Mouse (Mus musculus): ENCODE results near the gene Sh3pxd2a. TPM values are rescaled to one million over a fixed set of nuclear protein-coding genes. Genes with fewer than 3 reads are reported as not detected.

Sh3pxd2a gene
- polyA plus RNA-seq, 1 experiment, result 119 TPM

DNA sequence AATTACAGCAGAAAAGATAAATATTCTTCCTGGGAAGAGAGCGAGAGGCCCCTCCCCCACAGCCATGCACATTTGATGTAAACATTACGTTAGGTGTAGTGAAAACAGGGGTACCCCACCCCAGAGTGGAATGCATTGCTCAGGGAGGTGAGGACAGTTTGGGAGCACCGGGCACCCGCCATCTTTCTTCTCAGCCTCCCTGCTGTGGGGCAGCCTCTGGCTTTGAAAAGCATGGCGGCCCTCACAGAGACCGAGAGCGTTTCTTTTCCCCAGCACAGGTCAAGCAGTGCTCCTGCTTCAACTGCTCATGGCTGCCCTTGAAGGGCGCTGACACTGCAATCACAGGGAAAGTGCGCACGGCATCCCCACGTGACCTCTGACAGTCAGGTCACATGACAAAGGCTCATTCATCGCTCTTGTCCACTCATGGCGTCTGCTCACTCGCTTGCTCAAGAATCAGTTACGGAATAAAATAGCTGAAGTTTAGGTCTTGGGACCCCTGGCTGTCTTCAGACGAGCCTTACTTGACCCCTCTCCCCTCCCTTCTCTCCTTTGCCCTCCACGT is 177.2 kb downstream of the Sh3pxd2a start:
- no peak overlapping the region for H3K27ac ChIP-seq (replicated peaks; ENCODE audit: low read depth, low read length)
- H3K4me3 ChIP-seq (ENCODE audit: insufficient read depth, low read depth, low read length), result no peak overlapping the region
- H3K4me1 ChIP-seq (ENCODE audit: control insufficient read depth, insufficient read depth, insufficient read length, low read length), result peaks cover 19% of the 10 kb centered on the region

DNA sequence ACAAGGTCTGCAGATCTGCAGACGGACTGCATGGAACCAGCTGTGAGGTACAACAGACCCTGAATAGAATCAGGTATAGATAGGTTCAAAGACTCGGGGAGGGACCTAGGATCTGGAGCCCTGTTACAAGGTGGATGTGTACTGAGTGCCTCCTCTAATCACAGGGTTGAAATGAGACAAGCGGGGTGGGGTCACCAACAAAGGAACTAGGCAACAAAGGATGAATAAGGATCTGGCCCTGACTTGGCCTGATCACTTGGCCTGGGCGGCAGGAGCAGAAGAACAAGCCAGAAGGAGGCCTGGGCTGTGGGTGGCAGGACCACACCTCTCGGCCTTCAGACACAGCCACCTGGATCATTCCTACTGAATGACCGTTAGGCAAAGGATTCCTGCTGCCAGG is 178.6 kb downstream of the Sh3pxd2a start:
- Histone ChIP-seq H3K27ac (replicated peaks; ENCODE audit: low read depth, low read length) (no peak overlapping the region), H3K4me3 (ENCODE audit: insufficient read depth, low read depth, low read length) (no peak overlapping the region), H3K4me1 (ENCODE audit: control insufficient read depth, insufficient read depth, insufficient read length, low read length) (peaks cover 28% of the 10 kb centered on the region)

- H3K4me1 ChIP-seq (ENCODE audit: control insufficient read depth, insufficient read depth, insufficient read length, low read length), result peaks cover 51% of the 10 kb centered on the region
- peak overlapping the region; percentile 23 for H3K27ac ChIP-seq (replicated peaks; ENCODE audit: low read depth, low read length)
- H3K4me3 ChIP-seq (ENCODE audit: insufficient read depth, low read depth, low read length), result no peak overlapping the region
Measured at GRCm38 (mm10) chr19:47282688-47283215, 181.4 kb downstream of the Sh3pxd2a start.

DNA sequence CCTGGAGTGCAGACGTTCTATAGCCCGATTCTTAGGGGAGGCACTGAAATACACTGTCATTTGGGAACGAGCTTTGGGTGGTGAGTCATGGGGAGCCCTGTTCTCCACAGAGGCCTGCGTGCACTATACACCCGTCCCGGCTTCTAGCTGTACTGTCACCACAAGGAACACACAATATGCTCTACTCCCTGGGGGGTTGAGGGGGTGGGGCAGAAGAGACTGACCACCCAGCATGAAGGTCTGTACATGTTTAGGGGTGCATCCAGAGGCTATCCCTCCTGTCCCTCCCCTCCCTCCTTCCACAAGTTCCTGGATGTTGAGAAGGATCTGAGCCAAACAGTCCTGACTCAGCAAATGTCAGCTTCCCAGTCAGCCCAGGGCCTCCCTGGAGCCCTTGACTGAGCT is 182.1 kb downstream of the Sh3pxd2a start:
- peak overlapping the region; percentile 31; the same call in 1 of the 2 replicates for H3K27ac ChIP-seq (replicated peaks; ENCODE audit: low read depth, low read length)
- no peak overlapping the region for H3K4me3 ChIP-seq (ENCODE audit: insufficient read depth, low read depth, low read length)
- peaks cover 55% of the 10 kb centered on the region for H3K4me1 ChIP-seq (ENCODE audit: control insufficient read depth, insufficient read depth, insufficient read length, low read length)

GRCm38 (mm10) chr19:47280894-47281293 is 183.3 kb downstream of the Sh3pxd2a start:
- peaks cover 65% of the 10 kb centered on the region for H3K4me1 ChIP-seq (ENCODE audit: control insufficient read depth, insufficient read depth, insufficient read length, low read length)
- no peak overlapping the region for H3K4me3 ChIP-seq (ENCODE audit: insufficient read depth, low read depth, low read length)
- peak overlapping the region; percentile 75 for H3K27ac ChIP-seq (replicated peaks; ENCODE audit: low read depth, low read length)

DNA sequence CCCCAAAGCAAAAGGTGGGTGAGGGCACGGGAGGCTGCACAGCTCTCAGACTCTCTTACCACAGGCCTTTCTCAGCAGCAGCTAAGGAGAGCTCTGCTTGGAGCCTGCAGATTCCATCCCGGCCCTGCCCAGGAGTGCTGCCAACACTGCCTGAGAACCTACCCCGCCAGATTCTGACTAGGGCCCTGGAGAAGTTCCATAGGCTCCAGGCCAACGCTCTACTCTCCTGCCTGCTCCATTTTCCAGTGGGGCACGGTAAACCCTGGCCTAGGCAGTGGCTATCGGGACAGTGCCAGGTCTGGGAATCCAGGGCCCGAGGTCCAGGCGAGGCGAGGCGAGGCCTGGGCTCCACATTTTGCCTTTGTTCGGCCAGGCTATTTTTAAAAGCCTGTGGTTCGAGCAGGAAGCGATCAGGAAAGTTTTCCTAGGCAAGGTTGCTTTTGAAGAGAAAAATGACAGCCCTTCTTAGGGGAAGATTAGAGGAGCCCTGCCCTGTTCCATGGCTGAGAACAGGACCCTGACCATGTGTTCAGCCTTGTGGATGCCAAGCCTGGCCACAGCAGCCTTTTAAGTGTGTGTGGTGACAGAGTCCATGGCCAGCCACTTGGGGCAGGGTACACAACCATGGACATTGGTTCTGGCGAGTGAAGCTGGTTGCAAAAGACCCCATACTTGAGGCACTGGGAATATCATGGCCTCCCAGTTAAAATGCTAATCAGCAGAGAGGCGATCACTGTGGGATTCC is 184.2 kb downstream of the Sh3pxd2a start:
- Histone ChIP-seq H3K4me1 (ENCODE audit: control insufficient read depth, insufficient read depth, insufficient read length, low read length) (peaks cover 65% of the 10 kb centered on the region), H3K4me3 (ENCODE audit: insufficient read depth, low read depth, low read length) (no peak overlapping the region), H3K27ac (replicated peaks; ENCODE audit: low read depth, low read length) (peak overlapping the region; percentile 75)

DNA sequence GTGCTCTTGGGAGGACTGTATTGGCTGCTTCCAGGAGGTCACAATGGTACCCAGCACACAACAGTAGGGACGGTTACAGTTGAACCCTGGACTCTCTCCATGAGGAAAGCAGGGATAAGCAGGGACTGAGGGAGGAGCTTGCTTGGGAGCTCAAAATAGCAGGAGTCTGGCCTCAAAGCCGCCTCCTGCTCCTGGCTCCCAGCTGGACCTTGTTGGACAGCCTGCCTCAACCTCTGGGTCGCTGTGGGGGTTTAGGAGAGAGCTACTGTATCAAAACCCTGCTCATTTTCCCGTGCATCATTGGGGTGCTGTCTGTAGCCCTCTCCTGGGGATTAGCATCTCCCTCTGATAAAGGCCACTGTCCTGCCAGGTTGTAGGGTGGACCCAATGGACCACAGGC is 184.8 kb downstream of the Sh3pxd2a start:
- H3K4me3 ChIP-seq (ENCODE audit: insufficient read depth, low read depth, low read length), result no peak overlapping the region

GRCm38 (mm10) chr19:47276730-47277129 is 187.5 kb downstream of the Sh3pxd2a start:
- H3K4me1 ChIP-seq (ENCODE audit: control insufficient read depth, insufficient read depth, insufficient read length, low read length), result peaks cover 48% of the 10 kb centered on the region

More for the DNA sequence above, 184.8 kb downstream of the Sh3pxd2a start:
- H3K27ac ChIP-seq (replicated peaks; ENCODE audit: low read depth, low read length), result peak overlapping the region; percentile 19; the same call in 1 of the 2 replicates
- H3K4me1 ChIP-seq (ENCODE audit: control insufficient read depth, insufficient read depth, insufficient read length, low read length), result peaks cover 65% of the 10 kb centered on the region

DNA sequence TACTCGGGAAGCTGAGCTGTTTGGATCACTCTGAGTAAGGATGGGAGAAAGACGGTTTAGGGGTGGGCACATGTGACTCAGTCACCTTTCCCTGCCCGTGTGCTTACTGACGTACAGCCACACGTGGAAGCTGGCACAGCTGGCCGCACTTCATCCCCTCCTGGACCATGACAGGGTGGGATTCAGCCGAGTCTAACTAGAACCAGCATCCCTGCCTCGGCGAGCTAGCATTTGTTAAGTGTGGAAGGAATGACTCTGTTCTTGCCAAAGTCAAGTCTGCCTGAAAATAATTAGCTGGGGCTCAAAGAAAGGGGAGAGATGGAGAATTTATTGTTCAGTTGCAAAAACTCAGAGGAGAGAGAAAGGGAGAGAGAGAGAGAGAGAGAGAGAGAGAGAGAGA is 193.7 kb downstream of the Sh3pxd2a start:
- H3K4me1 ChIP-seq (ENCODE audit: control insufficient read depth, insufficient read depth, insufficient read length, low read length), result no peaks in the 10 kb centered on the region
- no peak overlapping the region for H3K27ac ChIP-seq (replicated peaks; ENCODE audit: low read depth, low read length)
- H3K4me3 ChIP-seq (ENCODE audit: insufficient read depth, low read depth, low read length), result no peak overlapping the region

More at GRCm38 (mm10) chr19:47276730-47277129, 187.5 kb downstream of the Sh3pxd2a start:
- no peak overlapping the region for H3K4me3 ChIP-seq (ENCODE audit: insufficient read depth, low read depth, low read length)
- peak overlapping the region; percentile 37 for H3K27ac ChIP-seq (replicated peaks; ENCODE audit: low read depth, low read length)

DNA sequence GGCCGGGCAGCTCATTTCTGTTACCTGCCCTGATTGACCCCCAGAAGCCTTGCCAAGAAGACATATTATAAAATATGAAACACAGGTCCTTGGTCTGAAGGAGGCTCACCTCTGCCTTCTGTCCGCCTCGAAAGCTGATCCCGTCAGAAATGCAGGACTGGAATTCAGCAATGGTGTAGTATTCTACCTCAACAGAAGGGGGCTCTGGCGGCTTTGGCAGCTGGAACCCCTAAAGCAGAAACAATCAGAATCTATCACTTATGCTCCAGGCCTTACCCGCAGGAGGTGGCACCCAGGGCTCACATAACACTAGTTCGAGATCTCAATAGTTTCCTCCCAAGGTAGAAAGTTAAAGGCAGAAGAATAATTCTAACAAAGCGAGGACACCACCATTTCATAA is 194.5 kb downstream of the Sh3pxd2a start:
- Histone ChIP-seq H3K4me3 (ENCODE audit: insufficient read depth, low read depth, low read length) (no peak overlapping the region), H3K4me1 (ENCODE audit: control insufficient read depth, insufficient read depth, insufficient read length, low read length) (no peaks in the 10 kb centered on the region), H3K27ac (replicated peaks; ENCODE audit: low read depth, low read length) (no peak overlapping the region)

DNA sequence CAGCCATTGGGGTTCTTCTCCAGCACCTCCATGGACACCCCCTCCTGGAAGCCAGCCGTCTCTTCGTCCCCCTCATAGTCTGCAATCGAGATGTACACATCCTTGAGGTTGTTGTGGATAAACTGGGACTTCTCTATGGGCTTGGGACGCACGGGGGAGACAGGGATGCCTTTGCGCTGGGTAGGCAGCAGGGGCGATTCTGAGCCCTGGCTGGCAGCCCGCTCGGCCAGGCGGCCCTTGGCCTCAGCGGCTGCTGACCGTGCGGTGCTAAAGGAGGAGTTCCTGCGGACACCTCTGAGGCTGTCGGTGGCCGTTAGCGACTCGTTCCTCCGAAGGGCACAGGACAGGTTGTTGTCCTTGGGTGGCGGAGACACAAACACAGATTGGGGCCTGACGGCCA is 197.1 kb downstream of the Sh3pxd2a start:
- no peak overlapping the region for H3K4me3 ChIP-seq (ENCODE audit: insufficient read depth, low read depth, low read length)
- no peaks in the 10 kb centered on the region for H3K4me1 ChIP-seq (ENCODE audit: control insufficient read depth, insufficient read depth, insufficient read length, low read length)
- H3K27ac ChIP-seq (replicated peaks; ENCODE audit: low read depth, low read length), result no peak overlapping the region

GRCm38 (mm10) chr19:47266070-47266801 is 198.0 kb downstream of the Sh3pxd2a start:
- H3K4me3 ChIP-seq (ENCODE audit: insufficient read depth, low read depth, low read length), result no peak overlapping the region
- no peak overlapping the region for H3K27ac ChIP-seq (replicated peaks; ENCODE audit: low read depth, low read length)
- no peaks in the 10 kb centered on the region for H3K4me1 ChIP-seq (ENCODE audit: control insufficient read depth, insufficient read depth, insufficient read length, low read length)

DNA sequence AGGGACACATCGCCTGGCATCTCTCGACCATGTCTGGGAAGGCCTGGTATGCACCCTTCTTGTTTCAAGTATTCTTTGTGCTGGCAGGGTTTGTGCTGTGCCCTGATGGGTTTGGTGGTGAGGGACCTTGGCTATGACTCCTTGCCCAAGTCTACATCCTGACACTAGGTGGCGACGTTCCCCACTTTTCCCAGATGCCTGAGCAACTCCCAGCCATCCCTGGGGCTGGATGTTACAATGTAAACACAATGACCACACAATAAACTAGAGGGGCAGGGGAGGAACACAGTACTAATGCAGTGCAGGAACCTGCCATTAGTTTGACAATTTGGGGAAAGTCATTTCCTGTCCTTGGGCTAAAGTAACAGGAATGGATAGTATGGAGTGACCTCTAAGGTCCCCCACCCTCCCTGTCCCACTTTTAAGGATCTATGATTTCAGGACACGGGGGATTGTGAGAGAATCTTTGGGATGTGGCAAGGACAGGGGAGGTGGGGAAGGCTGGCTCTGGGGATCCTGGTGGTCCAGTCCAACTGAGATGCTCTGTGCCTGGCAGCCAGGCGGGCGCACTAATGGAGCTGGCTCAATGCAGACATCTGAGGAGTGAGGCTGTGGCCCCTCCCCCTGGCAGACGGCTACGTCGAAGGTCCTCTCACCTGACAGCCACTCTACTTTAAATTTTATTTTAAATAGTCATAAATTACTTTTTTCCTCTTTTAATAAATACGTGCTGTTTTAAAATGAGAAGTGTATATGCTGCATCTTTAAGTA is 199.7 kb downstream of the Sh3pxd2a start:
- H3K4me1 ChIP-seq (ENCODE audit: control insufficient read depth, insufficient read depth, insufficient read length, low read length), result no peaks in the 10 kb centered on the region

DNA sequence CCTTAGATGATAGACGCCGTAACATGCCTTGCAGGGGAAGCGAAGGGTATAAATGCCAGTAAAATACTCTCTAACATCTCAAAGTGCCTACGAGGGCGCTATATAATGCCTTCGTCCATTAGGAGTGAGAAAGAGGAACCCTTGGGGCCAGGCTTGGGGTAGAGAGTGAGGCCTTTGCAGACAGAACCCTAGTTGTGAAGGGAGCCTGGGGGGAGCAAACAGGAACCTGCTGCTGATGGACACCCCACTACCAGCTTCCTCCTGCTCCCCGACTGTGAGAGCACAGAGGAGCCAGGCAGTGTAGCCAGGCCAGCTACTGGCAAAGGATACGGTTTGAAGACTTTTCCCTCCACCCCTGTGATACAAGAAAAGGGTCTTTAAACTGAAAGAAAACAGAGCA is 200.6 kb downstream of the Sh3pxd2a start:
- H3K4me3 ChIP-seq (ENCODE audit: insufficient read depth, low read depth, low read length), result no peak overlapping the region

More for the DNA sequence above, 199.7 kb downstream of the Sh3pxd2a start:
- Histone ChIP-seq H3K27ac (replicated peaks; ENCODE audit: low read depth, low read length) (no peak overlapping the region), H3K4me3 (ENCODE audit: insufficient read depth, low read depth, low read length) (no peak overlapping the region)

DNA sequence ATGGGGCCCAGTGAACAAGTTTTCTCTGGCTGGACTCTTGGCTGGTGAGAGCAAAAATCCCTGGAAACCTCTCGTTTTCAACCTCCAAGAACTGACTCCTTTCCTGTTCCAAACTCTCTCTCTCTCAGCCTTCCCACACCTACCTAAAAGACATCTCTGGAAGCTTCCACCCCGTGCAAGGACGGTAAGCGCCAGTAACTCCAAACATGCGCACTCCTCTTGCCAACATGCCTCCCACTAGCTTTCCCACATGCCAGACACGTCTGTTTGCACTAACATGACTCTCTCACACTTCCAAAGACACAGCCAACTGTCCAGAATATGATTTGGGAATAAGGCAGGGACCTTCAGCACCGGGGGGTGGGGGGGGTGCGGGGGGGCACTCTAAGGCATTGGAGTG is 203.0 kb downstream of the Sh3pxd2a start:
- H3K4me3 ChIP-seq (ENCODE audit: insufficient read depth, low read depth, low read length), result no peak overlapping the region
- H3K27ac ChIP-seq (replicated peaks; ENCODE audit: low read depth, low read length), result no peak overlapping the region
- H3K4me1 ChIP-seq (ENCODE audit: control insufficient read depth, insufficient read depth, insufficient read length, low read length), result no peaks in the 10 kb centered on the region

More for the DNA sequence above, 200.6 kb downstream of the Sh3pxd2a start:
- Histone ChIP-seq H3K27ac (replicated peaks; ENCODE audit: low read depth, low read length) (no peak overlapping the region), H3K4me1 (ENCODE audit: control insufficient read depth, insufficient read depth, insufficient read length, low read length) (no peaks in the 10 kb centered on the region)

All from brown adipose tissue, adult 24 weeks (tissue).